Mouse (Mus musculus) midbrain, embryonic 14.5 days (tissue): ENCODE data around the gene Itm2c. TPM values are rescaled to one million over a fixed set of nuclear protein-coding genes. Genes with fewer than 3 reads are reported as not detected.

Source experiments
- ATAC-seq: fragments of 200-750 bp; cut with Nextera tagmentation; 2 replicates; pipeline ENCODE4 v1.8.0; 2017; ENCODE audit warnings: moderate number of reproducible peaks, moderate library complexity; ENCODE audit not compliant: low FRiP score, low TSS enrichment
- DNase-seq: peaks from one replicate; pipeline ENCODE4 v3.0.0-alpha.2; 2015
- H3K27ac ChIP-seq: fragments of 300-500 bp; sonication (generic); replicated peaks from 2 replicates; pipeline ENCODE4 v1.5.1; 2014; ENCODE audit warnings: mild to moderate bottlenecking, low read depth, low read length, moderate library complexity
- H3K27me3 ChIP-seq: fragments of 300-500 bp; sonication (generic); 2 replicates; pipeline ENCODE4 v1.6.1; 2014; ENCODE audit warnings: low read length, control low read depth, mixed read lengths; ENCODE audit not compliant: control insufficient read depth, insufficient read depth
- H3K36me3 ChIP-seq: fragments of 300-500 bp; sonication (generic); 2 replicates; pipeline ENCODE4 v1.6.1; 2014; ENCODE audit warnings: low read length, control low read depth; ENCODE audit not compliant: control insufficient read depth, insufficient read depth
- H3K4me1 ChIP-seq: fragments of 300-500 bp; sonication (generic); 2 replicates; pipeline ENCODE4 v1.6.1; 2014; ENCODE audit warnings: mild to moderate bottlenecking, antibody characterized with exemption, low read length, control low read depth; ENCODE audit not compliant: control insufficient read depth, insufficient read depth
- H3K4me2 ChIP-seq: fragments of 300-500 bp; sonication (generic); 2 replicates; pipeline ENCODE4 v1.6.1; 2014; ENCODE audit warnings: mild to moderate bottlenecking, low read length, moderate library complexity
- H3K4me3 ChIP-seq: fragments of 300-500 bp; sonication (generic); replicated peaks from 2 replicates; pipeline ENCODE4 v1.5.1; 2014; ENCODE audit warnings: low read depth, low read length
- H3K9ac ChIP-seq: fragments of 300-500 bp; sonication (generic); replicated peaks from 2 replicates; pipeline ENCODE4 v1.6.1; 2014; ENCODE audit warnings: mild to moderate bottlenecking, low read length, moderate library complexity
- H3K9me3 ChIP-seq: fragments of 300-500 bp; sonication (generic); 2 replicates; pipeline ENCODE4 v1.6.1; 2016; ENCODE audit warnings: low read length, control low read depth, mixed read lengths; ENCODE audit not compliant: control insufficient read depth
- WGBS: fragments of 180-500 bp; shearing (Covaris S2); extraction: QIAGEN DNeasy Blood & Tissue Kit; methylation state at CpG from one replicate; pipeline ENCODE4 v1.1.7; 2014; 5-methylcytosine and 5-hydroxymethylcytosine counted together
- polyA plus RNA-seq: library from polyadenylated mRNA; unstranded; fragments of >200 nt; fragmentation: Nextera tagmentation; extraction: Ambion mirVana; gene quantifications from 2 replicates; pipeline ENCODE4 v1.2.1, GENCODE M21; 2014

Gene Itm2c
- polyA plus RNA-seq, 1 experiment from 2014 or later: 136 TPM

DNA sequence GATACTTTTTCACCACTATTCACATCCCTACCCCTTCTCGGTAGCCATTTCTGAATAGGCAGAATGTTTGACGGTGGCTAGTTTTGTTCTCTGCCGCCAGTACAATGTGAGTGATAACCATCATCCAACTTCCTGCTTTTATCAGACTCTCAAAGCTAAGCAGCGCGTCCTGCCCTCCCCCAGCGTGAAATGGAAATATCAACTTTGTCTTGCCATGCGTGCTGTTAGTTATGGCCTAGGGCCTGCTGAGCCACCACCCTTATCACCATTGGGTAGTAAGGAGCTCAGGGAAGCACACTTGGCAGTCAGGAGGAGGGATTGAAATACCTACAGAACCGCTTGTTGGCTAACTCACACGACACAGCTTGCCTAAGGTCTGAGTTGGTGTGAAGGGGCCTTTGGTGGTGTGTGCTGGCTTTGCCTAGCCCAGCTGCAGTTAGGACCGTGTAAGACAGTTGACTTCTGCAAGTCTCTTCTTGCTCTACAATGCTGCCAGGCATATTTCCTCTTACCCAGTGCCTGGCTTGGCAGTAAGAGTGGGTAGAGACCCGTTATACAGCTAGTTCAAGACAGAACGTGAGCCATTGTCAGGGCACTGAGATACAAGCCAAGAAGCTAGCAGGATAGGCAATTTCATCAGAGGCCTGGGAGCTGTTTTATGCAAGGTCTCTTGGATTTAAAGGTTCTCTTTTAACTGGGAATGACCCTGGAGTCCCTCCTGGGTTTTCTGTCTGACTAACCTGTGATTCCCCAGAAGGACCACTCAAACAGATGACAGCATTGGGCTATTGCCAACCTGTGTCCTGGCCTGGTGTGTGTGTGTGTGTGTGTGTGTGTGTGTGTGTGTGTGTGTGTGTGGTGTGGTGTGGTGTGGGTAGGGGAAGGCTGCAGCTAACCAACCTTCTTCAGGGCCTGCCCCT lies 3.0 kb downstream of the Itm2c start:
- 62% methylated on average over 12 of the region's 12 CpGs for WGBS
- H3K4me3 ChIP-seq: peak overlapping the region; percentile 91; the same call in 1 of the 2 replicates
- peak overlapping the region; percentile 75 for H3K4me2 ChIP-seq
- H3K27me3 ChIP-seq: no peaks in the 10 kb centered on the region
- ATAC-seq (no peak), DNase-seq (no peak)
- peak overlapping the region; percentile 50 for H3K9ac ChIP-seq
- H3K36me3 ChIP-seq: no peaks in the 10 kb centered on the region
- H3K4me1 ChIP-seq: peaks cover 68% of the 10 kb centered on the region
- peak overlapping the region; percentile 85; the same call in 1 of the 2 replicates for H3K27ac ChIP-seq
- no peaks in the 10 kb centered on the region for H3K9me3 ChIP-seq

DNA sequence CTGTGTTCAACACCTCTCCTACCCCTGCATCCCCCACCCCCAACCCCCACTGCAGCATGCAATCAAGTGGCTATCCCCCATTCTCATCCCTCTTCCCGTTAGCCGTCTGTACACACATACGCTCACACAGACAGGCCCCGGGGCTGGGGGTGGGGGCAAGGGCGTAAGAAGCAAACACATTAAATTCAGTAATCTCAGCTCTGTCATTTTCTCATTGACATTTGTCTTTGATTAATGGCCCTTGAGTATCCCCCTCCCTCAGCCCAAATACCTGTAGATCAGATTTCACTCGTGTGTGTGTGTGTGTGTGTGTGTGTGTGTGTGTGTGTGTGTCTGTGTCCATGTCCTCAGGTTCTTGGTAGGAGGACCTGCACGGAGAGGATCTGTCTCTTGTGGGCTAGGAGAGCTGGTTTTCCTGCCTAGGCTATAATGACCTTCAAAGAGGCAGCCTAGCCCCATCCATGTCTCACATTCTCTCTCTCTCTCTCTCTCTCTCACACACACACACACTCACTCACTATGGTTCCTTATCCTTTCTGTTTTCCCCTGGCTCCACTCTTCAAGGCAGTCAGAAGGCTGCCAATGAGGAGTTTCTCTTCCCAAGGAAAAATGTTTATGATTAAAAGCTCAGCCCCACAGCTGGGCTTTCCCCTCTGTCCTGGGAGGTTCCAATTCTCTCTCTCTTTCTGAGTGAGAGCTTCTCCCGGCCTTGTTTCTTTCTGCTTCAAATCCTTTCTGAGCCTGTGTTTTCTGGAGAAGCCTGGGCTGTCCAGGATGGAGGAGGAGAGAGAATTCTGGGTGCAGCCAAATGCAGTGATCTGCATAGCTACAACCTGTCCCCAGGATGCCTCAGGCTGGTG lies 4.0 kb downstream of the Itm2c start:
- Histone ChIP-seq H3K4me1 (peaks cover 78% of the 10 kb centered on the region), H3K27me3 (no peaks in the 10 kb centered on the region), H3K9ac (peak overlapping the region; percentile 50), H3K4me3 (peak overlapping the region; percentile 7), H3K36me3 (peaks cover 3% of the 10 kb centered on the region), H3K9me3 (no peaks in the 10 kb centered on the region), H3K4me2 (peak overlapping the region; percentile 75), H3K27ac (peak overlapping the region; percentile 85)
- ATAC-seq: no peak
- peak; percentile 40 for DNase-seq
- 27% methylated on average over 8 of the region's 8 CpGs for WGBS

DNA sequence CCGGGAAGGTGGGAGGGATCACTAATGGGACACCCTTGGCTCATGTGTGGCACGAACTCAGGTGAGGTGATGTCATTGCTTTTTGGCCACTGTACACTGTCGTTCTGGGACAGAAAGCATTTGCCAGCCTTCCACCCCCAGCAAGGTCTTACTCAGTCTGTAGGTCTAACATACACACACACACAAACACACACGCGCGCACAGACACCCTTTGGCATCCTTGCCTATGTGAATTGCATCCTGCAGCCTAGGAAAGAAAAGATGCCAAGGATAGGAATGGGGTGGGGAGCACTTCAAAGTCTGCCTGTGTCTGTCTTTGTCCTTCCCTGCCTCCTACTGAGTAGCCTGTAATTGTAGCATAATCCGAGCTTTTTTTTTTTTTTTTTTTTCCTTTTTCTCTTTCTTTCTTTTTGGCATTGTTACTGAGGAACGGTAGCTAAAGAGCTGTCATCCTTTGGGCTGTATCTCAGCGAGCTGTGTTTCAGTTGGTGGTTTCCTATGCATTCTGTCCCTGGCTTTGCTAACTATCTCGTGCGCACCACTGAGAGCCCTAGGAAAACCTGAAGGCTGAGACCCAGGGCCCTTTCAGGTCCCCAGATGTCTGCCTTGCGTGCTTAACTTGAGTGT lies 4.8 kb downstream of the Itm2c start:
- H3K27ac ChIP-seq: peak overlapping the region; percentile 85
- peak; percentile 63 for DNase-seq
- peaks cover 78% of the 10 kb centered on the region for H3K4me1 ChIP-seq

GRCm38 (mm10) chr1:85899388-85899761 lies 5.3 kb downstream of the Itm2c start:
- H3K4me3 ChIP-seq: peak overlapping the region; percentile 7; the same call in 1 of the 2 replicates

More for the DNA sequence above, 4.8 kb downstream of the Itm2c start:
- H3K36me3 ChIP-seq: peaks cover 11% of the 10 kb centered on the region
- peak overlapping the region; percentile 75 for H3K4me2 ChIP-seq
- H3K9ac ChIP-seq: peak overlapping the region; percentile 50; the same call in 1 of the 2 replicates
- WGBS: 10% methylated on average over 12 of the region's 12 CpGs
- peak overlapping the region; percentile 7 for H3K4me3 ChIP-seq
- no peaks in the 10 kb centered on the region for H3K27me3 ChIP-seq
- no peaks in the 10 kb centered on the region for H3K9me3 ChIP-seq
- ATAC-seq: no peak

DNA sequence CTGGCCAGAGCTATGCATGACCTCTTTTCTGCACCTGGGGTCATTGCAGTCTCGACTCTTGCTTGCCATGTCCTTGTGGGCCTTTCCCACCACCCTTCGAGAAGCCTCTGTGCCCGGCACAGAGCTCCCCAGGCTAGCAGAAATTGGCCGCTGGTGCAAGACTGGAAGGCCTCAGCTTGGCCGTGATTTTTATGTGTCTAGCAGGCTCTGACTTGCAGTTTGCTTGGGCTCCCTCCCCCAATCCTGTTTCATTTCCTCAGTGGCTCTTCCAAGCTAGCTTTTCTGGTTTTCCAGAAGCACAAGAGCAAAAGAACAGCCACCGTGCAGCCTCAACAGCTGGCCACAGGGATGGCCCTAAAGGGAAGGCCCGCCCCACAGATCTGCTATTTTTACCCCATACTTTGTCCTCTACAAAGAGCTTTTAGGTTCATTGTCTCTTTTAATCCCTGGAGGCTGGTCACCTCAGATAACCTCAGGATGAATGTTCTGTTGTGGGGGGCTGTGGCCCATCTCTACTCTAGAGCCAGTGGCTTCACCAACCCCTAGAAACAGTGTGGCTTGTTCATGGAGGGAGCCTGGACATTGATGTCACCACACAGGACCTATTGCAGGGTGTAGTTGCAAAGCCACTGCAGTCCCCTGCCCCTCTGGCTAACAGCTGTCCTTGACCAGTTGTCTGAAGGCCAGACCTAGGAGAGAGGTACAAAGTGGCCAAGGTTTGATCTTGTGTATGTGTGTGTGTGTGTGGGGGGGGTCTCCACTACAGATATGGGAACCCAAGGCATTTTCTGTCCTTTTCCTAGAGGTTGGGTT lies 6.6 kb downstream of the Itm2c start:
- Histone ChIP-seq H3K4me3 (no peak overlapping the region), H3K9me3 (no peaks in the 10 kb centered on the region), H3K27ac (peak overlapping the region; percentile 16; the same call in 1 of the 2 replicates), H3K9ac (no peak overlapping the region), H3K4me1 (peaks cover 72% of the 10 kb centered on the region), H3K27me3 (no peaks in the 10 kb centered on the region), H3K4me2 (no peak overlapping the region; the same call in 1 of the 2 replicates), H3K36me3 (peaks cover 27% of the 10 kb centered on the region)
- DNase-seq (no peak), ATAC-seq (no peak)
- WGBS: 65% methylated on average over 7 of the region's 7 CpGs

More at GRCm38 (mm10) chr1:85899388-85899761, 5.3 kb downstream of the Itm2c start:
- no peaks in the 10 kb centered on the region for H3K27me3 ChIP-seq
- ATAC-seq (no peak), DNase-seq (no peak)
- H3K9me3 ChIP-seq: no peaks in the 10 kb centered on the region
- peak overlapping the region; percentile 50; the same call in 1 of the 2 replicates for H3K9ac ChIP-seq
- peak overlapping the region; percentile 75 for H3K4me2 ChIP-seq
- peaks cover 15% of the 10 kb centered on the region for H3K36me3 ChIP-seq
- peak overlapping the region; percentile 85 for H3K27ac ChIP-seq
- peaks cover 76% of the 10 kb centered on the region for H3K4me1 ChIP-seq

DNA sequence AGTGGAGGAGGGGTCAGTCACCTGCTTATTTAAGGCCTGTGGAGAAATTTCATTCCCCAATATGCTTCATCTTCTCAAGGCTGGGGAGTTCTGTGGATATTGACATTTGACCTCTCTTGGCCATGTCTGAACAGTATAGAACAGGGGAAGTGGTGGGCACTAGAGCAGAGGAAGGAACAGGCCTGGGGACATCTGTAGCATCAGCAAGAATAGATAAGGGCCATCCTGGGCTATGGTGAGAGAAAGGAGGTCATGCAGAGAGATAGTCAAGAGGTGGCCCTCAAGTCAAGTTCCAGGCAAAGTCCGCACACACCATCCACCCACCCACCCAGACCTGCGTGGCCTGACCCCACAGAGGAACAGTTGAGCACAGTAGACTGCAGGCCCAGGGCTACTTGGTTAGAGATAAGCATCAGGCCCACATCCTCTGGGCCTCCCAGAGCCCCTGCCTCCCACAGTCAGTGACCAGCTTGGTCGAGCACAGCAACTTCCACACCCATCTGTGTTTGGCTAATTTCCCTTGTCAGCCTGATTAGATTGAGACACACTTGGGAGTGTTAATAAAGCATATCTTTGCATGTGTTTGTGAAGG lies 7.5 kb downstream of the Itm2c start:
- Histone ChIP-seq H3K27me3 (no peaks in the 10 kb centered on the region), H3K27ac (peak overlapping the region; percentile 66; the same call in 1 of the 2 replicates), H3K9me3 (no peaks in the 10 kb centered on the region), H3K9ac (no peak overlapping the region), H3K36me3 (peaks cover 36% of the 10 kb centered on the region), H3K4me3 (no peak overlapping the region), H3K4me1 (peaks cover 63% of the 10 kb centered on the region), H3K4me2 (no peak overlapping the region)
- DNase-seq (no peak), ATAC-seq (0 out of 2 replicates have a peak, but pooled peaks have one; percentile 29)
- WGBS: 46% methylated on average over 3 of the region's 3 CpGs

- no peak overlapping the region for H3K4me3 ChIP-seq
- DNase-seq: peak; percentile 80
- 31% methylated on average over 6 of the region's 7 CpGs for WGBS
- no peaks in the 10 kb centered on the region for H3K9me3 ChIP-seq
- H3K4me2 ChIP-seq: no peak overlapping the region
- no peaks in the 10 kb centered on the region for H3K27me3 ChIP-seq
- H3K9ac ChIP-seq: no peak overlapping the region
- peak; percentile 74; the same call in 1 of the 2 replicates for ATAC-seq
- peak overlapping the region; percentile 66 for H3K27ac ChIP-seq
- peaks cover 41% of the 10 kb centered on the region for H3K36me3 ChIP-seq
- peaks cover 58% of the 10 kb centered on the region for H3K4me1 ChIP-seq
These were observed 8.1 kb downstream of the Itm2c start for GRCm38 (mm10) chr1:85902108-85902561.
